Mouse (Mus musculus) CD8-positive naive resting alpha-beta T cell, adult 57 days (primary cell): Measurements from ENCODE around the gene Prg3. TPM values are rescaled to one million over a fixed set of nuclear protein-coding genes. Genes with fewer than 3 reads are reported as not detected.

Experiments
- total RNA-seq: library from RNA; stranded (reverse); gene quantifications from one replicate; pipeline ENCODE4 v1.2.4, GENCODE M21; 2023

Prg3 gene
- not detected for total RNA-seq

DNA sequence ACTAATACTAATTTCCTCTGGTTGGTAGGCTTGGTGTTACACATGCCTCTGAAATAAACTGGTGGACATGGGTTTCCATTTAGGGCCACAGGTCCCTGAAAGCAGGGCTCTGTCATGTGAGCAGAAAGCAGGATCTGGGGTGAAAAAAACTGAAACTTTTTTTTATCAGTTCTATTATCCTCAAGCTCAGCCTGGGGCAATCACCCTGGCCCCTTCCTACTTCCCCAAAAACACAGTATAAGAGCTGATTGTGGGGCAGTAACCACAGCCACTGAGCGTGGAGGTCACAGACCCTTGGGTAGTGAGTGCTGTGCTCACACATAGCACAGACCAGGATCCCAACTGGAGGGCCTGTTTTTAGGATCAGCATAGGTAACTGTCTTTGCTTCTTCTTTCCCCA is at the start of gene Prg3:
Prg3 (plus strand) TSS at position 286 of the 400 bp plus-strand sequence.

GRCm38 (mm10) chr2:84980188-84980587 is 7.8 kb upstream of the Prg3 start, which contains the start of gene Prg2:
TSS of gene Prg2 (plus strand) at chr2:84980461.

GRCm38 (mm10) chr2:85037047-85038026 is 49.3 kb downstream of the Prg3 start, which contains the start of the genes Ssrp1 and P2rx3:
TSS of gene Ssrp1 (plus strand) at chr2:85037234.
TSS of gene P2rx3 (minus strand) at chr2:85037462.

Other genes with a start within 250 kb of the Prg3 start
- gene Gm19426, start 244.6 kb upstream of the Prg3 start, total RNA-seq: not detected
- 0.95 TPM for gene Serping1, start 212.8 kb upstream of the Prg3 start, total RNA-seq
- 10.3 TPM for gene Ube2l6, start 189.4 kb upstream of the Prg3 start, total RNA-seq
- gene Smtnl1, start 165.6 kb upstream of the Prg3 start, total RNA-seq: not detected
- gene Timm10, start 161.2 kb upstream of the Prg3 start, total RNA-seq: 20.6 TPM
- gene Slc43a1, start 149.4 kb upstream of the Prg3 start, total RNA-seq: 1.1 TPM
- gene Rtn4rl2, start 101.5 kb upstream of the Prg3 start, total RNA-seq: not detected
- gene Slc43a3, start 51.6 kb upstream of the Prg3 start, total RNA-seq: 6.7 TPM
- gene Prg2, start 7.8 kb upstream of the Prg3 start, total RNA-seq: 1.7 TPM
- gene Ssrp1, start 49.0 kb downstream of the Prg3 start, total RNA-seq: 165 TPM
- 0.37 TPM for gene P2rx3, start 49.2 kb downstream of the Prg3 start, total RNA-seq
- 24.1 TPM for gene Tnks1bp1, start 59.8 kb downstream of the Prg3 start, total RNA-seq
- not detected for gene Aplnr, start 148.0 kb downstream of the Prg3 start, total RNA-seq
- not detected for gene Lrrc55, start 209.0 kb downstream of the Prg3 start, total RNA-seq